Mouse (Mus musculus) E14TG2a.4 (cell line): ENCODE data around the gene Apba2.

Source experiments
- H3K27me3 ChIP-seq: 2 replicates; pipeline ENCODE4 v1.6.1; 2014; ENCODE audit warnings: low read length, control low read depth; ENCODE audit not compliant: insufficient read depth
- H3K36me3 ChIP-seq: 2 replicates; pipeline ENCODE4 v1.6.1; 2014; ENCODE audit warnings: low read length, control low read depth; ENCODE audit not compliant: insufficient read depth
- H3K4me1 ChIP-seq: replicated peaks from 2 replicates; pipeline ENCODE4 v1.6.1; 2014; ENCODE audit warnings: low read depth, low read length, control low read depth
- H3K4me3 ChIP-seq: replicated peaks from 2 replicates; pipeline ENCODE4 v1.5.1; 2014; ENCODE audit warnings: mild to moderate bottlenecking, low read length
- H3K9me3 ChIP-seq: 2 replicates; pipeline ENCODE4 v1.6.1; 2014; ENCODE audit warnings: low read length, control low read depth
- CTCF ChIP-seq: conservative IDR thresholded peaks from 2 replicates; pipeline ENCODE4 v1.5.1; 2014; ENCODE audit warnings: low read length
- NANOG ChIP-seq: IDR thresholded peaks from 2 replicates; pipeline ENCODE4 v1.6.1; 2014; ENCODE audit warnings: borderline replicate concordance, low read length, mixed read lengths
- POU5F1 ChIP-seq: IDR thresholded peaks from 2 replicates; pipeline ENCODE4 v1.6.1; 2014; ENCODE audit warnings: low read length, borderline replicate concordance

Gene Apba2

GRCm38 (mm10) chr7:64704060-64704595 lies 202.6 kb downstream of the Apba2 start:
- Histone ChIP-seq H3K9me3 (no peaks in the 10 kb centered on the region), H3K27me3 (no peaks in the 10 kb centered on the region), H3K4me1 (no peaks in the 10 kb centered on the region), H3K36me3 (no peaks in the 10 kb centered on the region), H3K4me3 (no peak overlapping the region)
- TF ChIP-seq NANOG (no peak), POU5F1 (no peak), CTCF (no peak)

GRCm38 (mm10) chr7:64708176-64708575 lies 206.7 kb downstream of the Apba2 start:
- H3K4me1 ChIP-seq: no peaks in the 10 kb centered on the region
- H3K4me3 ChIP-seq: no peak overlapping the region
- no peaks in the 10 kb centered on the region for H3K9me3 ChIP-seq
- no peak for TF ChIP-seq POU5F1
- no peak for TF ChIP-seq CTCF
- no peak for TF ChIP-seq NANOG
- no peaks in the 10 kb centered on the region for H3K36me3 ChIP-seq
- H3K27me3 ChIP-seq: no peaks in the 10 kb centered on the region

GRCm38 (mm10) chr7:64709520-64710262 lies 208.2 kb downstream of the Apba2 start:
- H3K36me3 ChIP-seq: no peaks in the 10 kb centered on the region
- no peaks in the 10 kb centered on the region for H3K9me3 ChIP-seq
- no peaks in the 10 kb centered on the region for H3K4me1 ChIP-seq
- no peak for TF ChIP-seq CTCF
- no peak overlapping the region for H3K4me3 ChIP-seq
- no peaks in the 10 kb centered on the region for H3K27me3 ChIP-seq

GRCm38 (mm10) chr7:64716286-64716685 lies 214.8 kb downstream of the Apba2 start:
- no peaks in the 10 kb centered on the region for H3K27me3 ChIP-seq
- no peaks in the 10 kb centered on the region for H3K9me3 ChIP-seq
- TF ChIP-seq CTCF (no peak), NANOG (no peak), POU5F1 (no peak)
- H3K36me3 ChIP-seq: no peaks in the 10 kb centered on the region
- H3K4me3 ChIP-seq: no peak overlapping the region
- H3K4me1 ChIP-seq: peaks cover 13% of the 10 kb centered on the region

GRCm38 (mm10) chr7:64723313-64723712 lies 221.8 kb downstream of the Apba2 start:
- H3K4me1 ChIP-seq: no peaks in the 10 kb centered on the region
- no peak overlapping the region for H3K4me3 ChIP-seq
- TF ChIP-seq NANOG (no peak), CTCF (no peak), POU5F1 (no peak)
- no peaks in the 10 kb centered on the region for H3K36me3 ChIP-seq
- H3K27me3 ChIP-seq: 0 out of 2 replicates have a peak, but pooled peaks cover 2% of the 10 kb centered on the region
- H3K9me3 ChIP-seq: no peaks in the 10 kb centered on the region

- TF ChIP-seq POU5F1: no peak
- TF ChIP-seq CTCF: no peak
- no peak for TF ChIP-seq NANOG
- H3K9me3 ChIP-seq: no peaks in the 10 kb centered on the region
- 0 out of 2 replicates have a peak, but pooled peaks cover 2% of the 10 kb centered on the region for H3K27me3 ChIP-seq
- no peaks in the 10 kb centered on the region for H3K4me1 ChIP-seq
- H3K36me3 ChIP-seq: no peaks in the 10 kb centered on the region
- H3K4me3 ChIP-seq: no peak overlapping the region
These were observed 222.9 kb downstream of the Apba2 start for GRCm38 (mm10) chr7:64724409-64724808.

- 0 out of 2 replicates have a peak, but pooled peaks cover 2% of the 10 kb centered on the region for H3K27me3 ChIP-seq
- TF ChIP-seq POU5F1 (no peak), NANOG (no peak), CTCF (no peak)
- H3K36me3 ChIP-seq: no peaks in the 10 kb centered on the region
- H3K9me3 ChIP-seq: no peaks in the 10 kb centered on the region
- H3K4me1 ChIP-seq: no peaks in the 10 kb centered on the region
- no peak overlapping the region for H3K4me3 ChIP-seq
These were observed 224.6 kb downstream of the Apba2 start for GRCm38 (mm10) chr7:64725967-64726695.

GRCm38 (mm10) chr7:64728181-64728591 lies 226.7 kb downstream of the Apba2 start:
- no peak overlapping the region for H3K4me3 ChIP-seq
- peaks cover 3% of the 10 kb centered on the region; the same call in 1 of the 2 replicates for H3K27me3 ChIP-seq
- no peaks in the 10 kb centered on the region for H3K9me3 ChIP-seq
- no peak for TF ChIP-seq CTCF
- TF ChIP-seq NANOG: no peak
- TF ChIP-seq POU5F1: no peak
- no peaks in the 10 kb centered on the region for H3K4me1 ChIP-seq
- H3K36me3 ChIP-seq: no peaks in the 10 kb centered on the region
